In the genomic region with DNA sequence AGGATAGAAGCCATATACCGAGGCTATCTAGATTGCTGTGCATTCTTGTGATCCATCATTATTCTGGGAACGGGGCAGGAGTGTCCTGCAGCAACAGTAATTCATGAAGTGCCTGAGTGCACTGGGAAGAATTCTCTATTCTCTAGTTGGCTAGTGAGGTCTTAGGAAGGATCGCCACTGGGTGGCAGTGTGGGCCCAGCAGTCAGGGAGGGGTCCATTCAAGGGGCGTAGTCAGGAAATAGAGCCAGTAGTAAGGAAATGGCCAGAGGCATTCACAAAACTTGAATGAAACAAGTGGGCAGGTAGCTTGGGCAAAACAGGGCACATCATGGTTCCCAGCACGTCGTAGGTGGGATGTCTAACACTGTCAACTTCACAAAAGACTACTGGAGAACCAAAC, we compare ENCODE assay signal across 8 mouse cellular contexts. TPM values are rescaled to one million over a fixed set of nuclear protein-coding genes. Genes with fewer than 3 reads are reported as not detected.
A peak's percentile ranks its signal among the peaks of the same experiment; 100 is the strongest.
DNase-seq lines count a peak whose midpoint lies in the region; ATAC-seq lines count a peak whose summit lies in the region.

No protein-coding gene starts in this region.

- peaks cover 48% of the 10 kb centered on the region for H3K27me3 ChIP-seq in midbrain, embryonic 10.5 days (ENCODE audit: low read depth, poor library complexity, severe bottlenecking)
- H3K27me3 ChIP-seq in midbrain, embryonic 13.5 days = peaks cover 26% of the 10 kb centered on the region
- peaks cover 39% of the 10 kb centered on the region for H3K27me3 ChIP-seq in embryonic facial prominence, embryonic 10.5 days (replicated peaks; ENCODE audit: low read depth, poor library complexity, severe bottlenecking)

- peaks cover 39% of the 10 kb centered on the region for H3K4me1 ChIP-seq in midbrain, embryonic 10.5 days
- peaks cover 24% of the 10 kb centered on the region for H3K4me1 ChIP-seq in midbrain, embryonic 13.5 days (replicated peaks)
- peaks cover 46% of the 10 kb centered on the region for H3K4me1 ChIP-seq in embryonic facial prominence, embryonic 10.5 days

- peak; percentile 69 for DNase-seq in midbrain, embryonic 10.5 days (ENCODE audit: low spot score)
- peak; percentile 53 for DNase-seq in adrenal gland, adult 8-10 months
- peak; percentile 80 for DNase-seq in embryonic facial prominence, embryonic 10.5 days (ENCODE audit: low spot score)
- peak; percentile 92 for DNase-seq in kidney, postnatal 10 days
- DNase-seq in lung, adult 18-20 months = peak; percentile 85 to 89
- peak; percentile 78 to 88 for DNase-seq in right cerebral cortex, postnatal 10 days (ENCODE audit: low spot score in 2 of 2)
- DNase-seq in urinary bladder, postnatal 36 days (ENCODE audit: low spot score in 2 of 2) = peak; percentile 75 to 85

- H3K4me3 ChIP-seq in midbrain, embryonic 10.5 days = no peak overlapping the region
- no peak overlapping the region for H3K4me3 ChIP-seq in midbrain, embryonic 13.5 days (replicated peaks)
- H3K4me3 ChIP-seq in embryonic facial prominence, embryonic 10.5 days = no peak overlapping the region

- H3K9ac ChIP-seq in midbrain, embryonic 13.5 days (replicated peaks) = no peak overlapping the region

- H3K36me3 ChIP-seq in midbrain, embryonic 10.5 days = no peaks in the 10 kb centered on the region
- no peaks in the 10 kb centered on the region for H3K36me3 ChIP-seq in midbrain, embryonic 13.5 days
- H3K36me3 ChIP-seq in embryonic facial prominence, embryonic 10.5 days (replicated peaks) = no peaks in the 10 kb centered on the region

- H3K9me3 ChIP-seq in midbrain, embryonic 10.5 days (replicated peaks) = no peaks in the 10 kb centered on the region
- no peaks in the 10 kb centered on the region for H3K9me3 ChIP-seq in midbrain, embryonic 13.5 days
- no peaks in the 10 kb centered on the region for H3K9me3 ChIP-seq in embryonic facial prominence, embryonic 10.5 days

- H3K27ac ChIP-seq in midbrain, embryonic 10.5 days (replicated peaks) = no peak overlapping the region
- H3K27ac ChIP-seq in midbrain, embryonic 13.5 days = no peak overlapping the region
- no peak overlapping the region for H3K27ac ChIP-seq in embryonic facial prominence, embryonic 10.5 days (replicated peaks)

- ATAC-seq in midbrain, embryonic 13.5 days = no peak

- H3K4me2 ChIP-seq in midbrain, embryonic 13.5 days (replicated peaks) = no peak overlapping the region

- 5% methylated on average over 6 of the region's 6 CpGs for WGBS in midbrain, embryonic 10.5 days
- WGBS in midbrain, embryonic 13.5 days = 7% methylated on average over 6 of the region's 6 CpGs
- 7% methylated on average over 6 of the region's 6 CpGs for WGBS in embryonic facial prominence, embryonic 10.5 days

RNA-seq across cellular contexts. Expression of a gene that starts 1.6 kb away (rescaled TPM):
- polyA plus RNA-seq in midbrain, embryonic 10.5 days (2016; fragmentation: Nextera tagmentation; extraction: Ambion mirVana) = 7.3 and 7.5 TPM in 2 replicates
- polyA plus RNA-seq in midbrain, embryonic 13.5 days (2015; fragmentation: Nextera tagmentation; extraction: Ambion mirVana) = 6.3 and 6.6 TPM in 2 replicates
- total RNA-seq in adrenal gland, adult 8-10 months (2022) = 10 to 100 TPM in 1 of 4 experiments, 1 to 10 TPM in 3; 4.1 to 62.8 (median 6.5) TPM
- 6.7 and 7.2 TPM in 2 replicates for polyA plus RNA-seq in embryonic facial prominence, embryonic 10.5 days (2016; fragmentation: Nextera tagmentation; extraction: Ambion mirVana)

RNA-seq across cellular contexts. Expression of a gene that starts 4.6 kb away (rescaled TPM):
- 3.9 and 4.9 TPM in 2 replicates for polyA plus RNA-seq in midbrain, embryonic 10.5 days (2016; fragmentation: Nextera tagmentation; extraction: Ambion mirVana)
- 1.7 and 1.9 TPM in 2 replicates for polyA plus RNA-seq in midbrain, embryonic 13.5 days (2015; fragmentation: Nextera tagmentation; extraction: Ambion mirVana)
- total RNA-seq in adrenal gland, adult 8-10 months (2022) = 10 to 100 TPM; 32.7 to 41.4 (median 34.9) TPM
- 4.9 and 5.1 TPM in 2 replicates for polyA plus RNA-seq in embryonic facial prominence, embryonic 10.5 days (2016; fragmentation: Nextera tagmentation; extraction: Ambion mirVana)

RNA-seq across cellular contexts. Expression of a gene that starts 43.9 kb away (rescaled TPM):
- 13.5 and 15.2 TPM in 2 replicates for polyA plus RNA-seq in midbrain, embryonic 10.5 days (2016; fragmentation: Nextera tagmentation; extraction: Ambion mirVana)
- 17.5 and 18.1 TPM in 2 replicates for polyA plus RNA-seq in midbrain, embryonic 13.5 days (2015; fragmentation: Nextera tagmentation; extraction: Ambion mirVana)
- 10 to 100 TPM; 11.6 to 19.6 (median 17.9) TPM for total RNA-seq in adrenal gland, adult 8-10 months (2022)
- 10.7 and 11.6 TPM in 2 replicates for polyA plus RNA-seq in embryonic facial prominence, embryonic 10.5 days (2016; fragmentation: Nextera tagmentation; extraction: Ambion mirVana)

RNA-seq across cellular contexts. Expression of a gene that starts 46.2 kb away (rescaled TPM):
- polyA plus RNA-seq in midbrain, embryonic 10.5 days (2016; fragmentation: Nextera tagmentation; extraction: Ambion mirVana) = 1.8 and 2.5 TPM in 2 replicates
- 6.4 and 8.2 TPM in 2 replicates for polyA plus RNA-seq in midbrain, embryonic 13.5 days (2015; fragmentation: Nextera tagmentation; extraction: Ambion mirVana)
- total RNA-seq in adrenal gland, adult 8-10 months (2022) = 1 to 10 TPM; 1.0 to 1.6 (median 1.3) TPM
- polyA plus RNA-seq in embryonic facial prominence, embryonic 10.5 days (2016; fragmentation: Nextera tagmentation; extraction: Ambion mirVana) = 0.83 and 0.95 TPM in 2 replicates
